Mouse (Mus musculus): ENCODE results near the gene Fmn2. TPM values are rescaled to one million over a fixed set of nuclear protein-coding genes. Genes with fewer than 3 reads are reported as not detected.

Gene Fmn2
- polyA plus RNA-seq, 1 experiment from 2014 or later = 7.6 TPM

GRCm38 (mm10) chr1:174860407-174861118, 358.9 kb downstream of the Fmn2 start:
- H3K9ac ChIP-seq (ENCODE audit: low read depth, low read length) = no peak overlapping the region
- WGBS = 56% methylated on average over 10 of the region's 10 CpGs
- no peaks in the 10 kb centered on the region for H3K9me3 ChIP-seq (replicated peaks; ENCODE audit: control insufficient read depth, low read length, poor library complexity, severe bottlenecking)
- H3K4me2 ChIP-seq (ENCODE audit: low read length) = no peak overlapping the region
- no peak for ATAC-seq
- H3K27ac ChIP-seq (ENCODE audit: low read length) = no peak overlapping the region
- H3K36me3 ChIP-seq (ENCODE audit: control insufficient read depth, insufficient read depth, low read length) = no peaks in the 10 kb centered on the region
- no peak overlapping the region for H3K4me3 ChIP-seq (ENCODE audit: low read depth, low read length)
- no peaks in the 10 kb centered on the region for H3K4me1 ChIP-seq (ENCODE audit: control insufficient read depth, insufficient read depth, low read length)
- no peaks in the 10 kb centered on the region for H3K27me3 ChIP-seq (ENCODE audit: control insufficient read depth, insufficient read depth, low read depth, low read length)

Other genes with a start within 250 kb of the Fmn2 start
- gene Olfr419, start 249.8 kb upstream of the Fmn2 start, polyA plus RNA-seq (2015; fragmentation: Nextera tagmentation; extraction: Ambion mirVana) = not detected in 2 replicates
- gene Mptx1, start 171.3 kb upstream of the Fmn2 start, polyA plus RNA-seq (2015; fragmentation: Nextera tagmentation; extraction: Ambion mirVana) = not detected in 2 replicates
- not detected in 2 replicates for gene Olfr417, start 136.7 kb upstream of the Fmn2 start, polyA plus RNA-seq (2015; fragmentation: Nextera tagmentation; extraction: Ambion mirVana)
- not detected in 2 replicates for gene Olfr248, start 110.8 kb upstream of the Fmn2 start, polyA plus RNA-seq (2015; fragmentation: Nextera tagmentation; extraction: Ambion mirVana)
- not detected in 2 replicates for gene Olfr414, start 77.8 kb upstream of the Fmn2 start, polyA plus RNA-seq (2015; fragmentation: Nextera tagmentation; extraction: Ambion mirVana)
- not detected in 2 replicates for gene Olfr220, start 59.7 kb upstream of the Fmn2 start, polyA plus RNA-seq (2015; fragmentation: Nextera tagmentation; extraction: Ambion mirVana)